Mouse (Mus musculus) CD4-positive, CD25-positive, alpha-beta regulatory T cell, adult 2 months (primary cell): Measurements from ENCODE around the gene Zfp207.
"Not testable (repeated sequence)": the region's sequence is repeated elsewhere in the genome, so short reads cannot be mapped to it uniquely, and the experiment has no call there.

Source experiments
- DNase-seq: peaks from one replicate; pipeline ENCODE4 v3.0.0-alpha.2; 2012; ENCODE audit warnings: low read depth, low spot score

The Zfp207 gene

GRCm38 (mm10) chr11:80383019-80383625 lies at the start of gene Zfp207:
Gene Zfp207 (plus strand): TSS chr11:80383279.
- peak; percentile 98 for DNase-seq

GRCm38 (mm10) chr11:80335609-80336350 lies 47.3 kb upstream of the Zfp207 start:
- DNase-seq, result no peak

GRCm38 (mm10) chr11:80336351-80336730 lies 46.7 kb upstream of the Zfp207 start:
- DNase-seq, result no peak

- no peak for DNase-seq
Observed at GRCm38 (mm10) chr11:80342482-80342881, 40.6 kb upstream of the Zfp207 start.

- DNase-seq, result peak; percentile 87
Observed at GRCm38 (mm10) chr11:80351832-80352430, 31.1 kb upstream of the Zfp207 start.

- DNase-seq, result no peak
Observed at GRCm38 (mm10) chr11:80354832-80355231, 28.2 kb upstream of the Zfp207 start.

- DNase-seq, result no peak
Observed at GRCm38 (mm10) chr11:80368949-80369348, 14.1 kb upstream of the Zfp207 start.

GRCm38 (mm10) chr11:80376651-80377050 lies 6.4 kb upstream of the Zfp207 start:
- DNase-seq, result peak; percentile 59

GRCm38 (mm10) chr11:80377712-80378451 lies 5.2 kb upstream of the Zfp207 start, which contains the start of gene 5730455P16Rik:
Gene 5730455P16Rik (minus strand): TSS chr11:80378034.
- peak; percentile 87 for DNase-seq

GRCm38 (mm10) chr11:80378452-80379068 lies 4.5 kb upstream of the Zfp207 start:
- peak; percentile 25 for DNase-seq

GRCm38 (mm10) chr11:80379184-80379583 lies 3.9 kb upstream of the Zfp207 start:
- not testable (repeated sequence) for DNase-seq

GRCm38 (mm10) chr11:80382626-80383018 lies 457 bp upstream of the Zfp207 start:
- DNase-seq, result peak; percentile 57

GRCm38 (mm10) chr11:80383626-80384046 lies 557 bp downstream of the Zfp207 start:
- DNase-seq, result peak; percentile 73

- peak; percentile 5 for DNase-seq
Observed at GRCm38 (mm10) chr11:80384461-80384860, 1.4 kb downstream of the Zfp207 start.

- DNase-seq, result no peak
Observed at GRCm38 (mm10) chr11:80385055-80385454, 2.0 kb downstream of the Zfp207 start.

GRCm38 (mm10) chr11:80386790-80387189 lies 3.7 kb downstream of the Zfp207 start:
- no peak for DNase-seq

- no peak for DNase-seq
Observed at GRCm38 (mm10) chr11:80389885-80390284, 6.8 kb downstream of the Zfp207 start.

- DNase-seq, result no peak
Observed at GRCm38 (mm10) chr11:80391407-80392120, 8.5 kb downstream of the Zfp207 start.

- no peak for DNase-seq
Observed at GRCm38 (mm10) chr11:80395930-80396329, 12.9 kb downstream of the Zfp207 start.

GRCm38 (mm10) chr11:80396617-80397016 lies 13.5 kb downstream of the Zfp207 start:
- DNase-seq, result no peak

GRCm38 (mm10) chr11:80407878-80408277 lies 24.8 kb downstream of the Zfp207 start:
- not testable (repeated sequence) for DNase-seq
